Mouse (Mus musculus): ENCODE measurements around the gene Zfp280c.

Gene Zfp280c

DNA sequence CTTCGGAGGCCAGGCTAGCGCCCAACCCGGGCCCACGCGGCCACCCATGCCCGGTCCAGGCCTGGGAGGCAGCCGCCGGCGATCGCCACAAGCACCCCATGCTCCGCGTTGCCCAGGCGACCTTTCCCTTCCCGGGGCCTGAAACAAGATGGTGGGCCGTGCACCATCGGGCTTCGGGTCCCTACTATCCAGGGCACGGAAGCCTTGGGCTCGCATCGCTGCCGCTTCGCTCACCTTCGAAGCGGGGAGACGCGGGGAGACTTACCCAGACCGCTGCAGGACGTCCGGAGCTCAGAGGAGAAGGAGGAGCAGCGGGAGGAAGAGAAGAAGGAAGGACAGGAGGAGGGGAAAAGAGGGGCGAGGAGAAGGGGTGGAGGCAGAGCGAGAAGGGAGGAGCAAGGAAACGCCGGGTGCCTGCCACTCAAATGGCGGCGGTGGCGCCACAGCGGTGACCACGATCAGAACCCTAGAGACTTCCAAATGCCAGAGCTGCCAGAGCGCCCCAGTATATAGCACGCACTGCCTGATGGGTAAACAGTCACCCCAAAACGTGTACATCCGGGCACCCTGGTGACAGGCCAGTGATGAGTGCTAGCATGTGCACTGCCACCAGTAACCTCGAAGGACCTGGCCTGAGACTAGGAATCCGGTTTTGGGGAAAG lies at the start of gene Zfp280c:
Gene Zfp280c, minus strand, starts transcription at position 406 of the 662 bp plus-strand sequence.
- DNase-seq (ENCODE audit: low spot score) = peak; percentile 62

DNA sequence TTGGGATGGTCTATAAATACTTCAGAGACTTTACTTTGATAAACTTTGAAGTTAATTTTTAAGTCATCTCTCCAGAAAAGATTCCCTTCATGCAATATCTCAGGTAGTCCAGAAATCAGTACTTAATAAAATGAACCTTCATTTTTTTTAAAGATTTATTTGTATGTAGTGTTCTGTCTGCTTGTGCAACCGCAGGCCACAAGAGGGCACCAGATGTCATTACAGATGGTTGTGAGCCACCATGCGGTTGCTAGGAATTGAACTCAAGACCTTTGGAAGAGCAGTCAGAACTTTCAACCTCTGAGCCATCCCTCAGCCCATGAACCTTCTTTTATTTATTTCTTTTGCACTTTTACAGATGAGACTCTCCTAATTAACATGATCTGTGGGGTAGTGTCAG lies 42.7 kb upstream of the Zfp280c start:
- no peak for DNase-seq (ENCODE audit: low spot score)

DNA sequence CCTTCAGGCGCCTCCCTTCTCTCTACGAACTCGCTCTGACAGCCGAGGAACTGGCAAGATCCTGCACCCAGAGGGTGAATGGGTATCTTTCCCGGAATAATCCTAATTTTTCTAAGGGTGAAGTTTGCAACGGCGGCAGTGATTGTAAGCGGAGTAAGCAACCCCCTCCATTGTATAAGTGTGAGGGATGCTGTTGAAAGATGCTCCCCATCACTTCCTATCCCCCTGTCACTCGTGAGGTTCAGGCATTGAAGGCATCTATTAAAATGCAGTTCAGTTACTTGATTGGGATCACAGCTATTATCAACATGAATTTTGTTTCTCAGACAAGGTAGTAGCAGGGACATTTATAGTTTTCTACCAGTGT lies 29.7 kb upstream of the Zfp280c start:
- DNase-seq (ENCODE audit: low spot score) = no peak

DNA sequence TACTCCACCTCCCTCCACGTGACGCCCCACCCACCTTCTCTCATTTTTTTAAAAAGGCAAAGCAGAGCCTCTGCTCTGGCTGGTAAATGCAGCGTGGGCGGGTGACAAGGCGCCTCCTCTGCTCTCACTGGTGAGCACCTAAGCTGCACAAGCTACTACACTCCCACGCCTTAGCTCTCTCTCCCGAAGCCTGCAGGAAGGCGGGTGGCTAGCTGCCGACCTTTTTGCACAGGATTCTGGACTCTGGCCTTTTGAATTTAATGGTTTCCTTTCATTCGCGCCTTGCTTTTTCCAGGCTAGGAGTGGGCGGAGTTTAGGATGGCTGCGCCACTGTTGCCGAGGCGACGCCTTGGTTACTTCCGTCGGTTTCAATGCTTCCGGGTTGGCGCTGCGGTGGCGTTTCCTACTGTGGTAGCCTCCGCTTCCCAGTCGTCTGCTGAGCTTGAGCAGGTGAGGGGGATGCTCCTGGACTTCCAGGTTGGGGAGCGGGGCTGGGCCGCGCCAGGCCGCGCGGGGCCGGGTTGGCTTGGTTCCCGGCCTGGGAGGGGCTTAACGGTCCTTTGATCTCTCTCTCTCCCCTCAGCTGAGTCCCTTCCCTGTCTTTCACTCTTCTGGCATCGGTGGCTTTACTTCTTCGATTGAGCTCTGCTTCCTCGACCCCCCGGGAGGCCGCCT lies 29.2 kb upstream of the Zfp280c start, which contains the start of gene Slc25a14:
Gene Slc25a14, plus strand, starts transcription at position 35 of the 675 bp plus-strand sequence.
- peak; percentile 81 for DNase-seq (ENCODE audit: low spot score)

DNA sequence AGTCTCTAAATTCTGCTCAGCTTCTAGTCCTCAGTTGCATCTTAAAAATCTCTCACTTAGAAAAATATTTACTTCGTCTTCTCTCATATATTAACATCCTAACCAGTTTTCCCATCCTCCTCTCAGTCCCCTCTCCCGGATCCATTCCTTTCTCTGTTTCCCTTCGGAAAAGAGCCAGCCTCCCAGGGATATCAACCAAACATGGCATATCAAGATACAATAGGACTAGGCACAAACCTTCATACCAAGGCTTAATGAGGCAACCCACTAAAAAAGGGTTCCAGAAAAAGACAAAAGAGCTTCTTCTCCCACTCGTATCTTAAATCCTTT lies 28.7 kb upstream of the Zfp280c start:
- no peak for DNase-seq (ENCODE audit: low spot score)

DNA sequence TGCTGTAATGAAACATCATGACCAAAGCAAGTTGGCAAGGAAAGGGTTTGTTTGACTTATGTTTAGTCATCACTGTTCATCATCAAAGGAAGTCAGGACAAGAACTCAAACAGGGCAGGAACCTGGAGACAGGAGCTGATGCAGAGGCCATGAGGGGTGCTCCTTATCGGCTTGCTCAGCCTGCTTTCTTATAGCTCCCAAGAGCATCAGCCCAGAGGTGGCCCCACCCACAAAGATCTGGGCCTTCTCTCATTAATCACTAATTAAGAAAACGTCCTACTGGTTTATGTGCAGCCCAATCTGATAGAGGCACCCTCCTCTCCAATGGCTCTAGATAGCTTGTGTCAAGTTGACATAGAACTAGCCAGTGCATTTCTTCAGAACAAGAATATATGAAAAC lies 10.6 kb upstream of the Zfp280c start:
- DNase-seq (ENCODE audit: low spot score) = no peak

DNA sequence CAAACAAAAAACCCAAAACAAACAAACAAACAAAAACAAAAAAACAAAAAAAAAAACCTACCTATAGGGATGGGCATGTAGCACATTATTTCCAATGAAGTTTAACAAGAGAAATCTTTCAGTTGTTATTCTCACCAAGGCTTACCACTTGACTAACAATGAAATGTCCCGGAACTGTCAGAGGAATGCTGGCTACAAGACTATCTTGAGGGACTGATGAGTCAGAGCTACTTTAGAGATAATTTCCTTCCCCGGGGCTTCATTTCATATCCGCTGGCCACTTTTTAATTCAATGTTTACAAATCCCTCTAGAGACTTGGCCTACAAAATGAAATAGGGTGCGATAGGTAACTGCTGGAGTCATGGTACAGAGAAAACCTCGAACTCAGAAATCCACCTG lies 2.6 kb upstream of the Zfp280c start:
- DNase-seq (ENCODE audit: low spot score) = no peak

DNA sequence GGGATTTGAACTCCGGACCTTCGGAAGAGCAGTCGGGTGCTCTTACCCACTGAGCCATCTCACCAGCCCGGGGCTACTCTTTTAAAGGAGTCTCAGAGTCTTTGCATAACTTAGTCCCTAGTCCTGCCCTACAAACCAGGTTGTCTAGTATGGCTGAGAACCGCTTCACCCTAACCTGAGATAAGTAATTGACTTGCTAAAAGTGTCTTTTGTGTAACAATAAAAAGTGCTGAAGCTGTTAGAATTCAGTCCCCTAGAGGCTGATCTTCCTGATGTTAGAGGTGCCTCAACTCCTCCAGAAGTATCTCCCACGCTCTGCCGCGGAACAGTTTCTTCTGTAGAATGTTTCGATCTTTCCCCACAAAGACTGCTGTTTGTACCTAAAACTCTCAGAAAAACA lies 1.7 kb upstream of the Zfp280c start:
- DNase-seq (ENCODE audit: low spot score) = no peak

DNA sequence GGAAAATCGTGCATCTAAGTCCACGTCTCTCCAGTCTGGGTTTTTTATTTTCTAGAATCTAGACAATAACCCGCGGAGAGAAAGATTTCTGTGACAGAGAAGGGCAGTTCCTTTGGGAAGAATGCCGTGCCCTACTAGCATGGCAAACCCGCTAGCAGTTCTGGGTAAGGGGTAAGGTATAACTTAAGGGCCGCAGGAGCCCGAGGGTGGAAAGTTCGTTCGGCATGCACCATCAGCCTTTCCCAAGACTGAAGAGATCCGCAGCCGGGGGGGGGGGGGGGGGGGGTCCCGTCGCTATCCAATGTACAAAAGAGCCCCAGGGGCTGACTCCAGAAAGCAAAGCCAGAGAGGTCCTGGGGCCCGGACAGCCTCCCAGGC lies 594 bp downstream of the Zfp280c start:
- DNase-seq (ENCODE audit: low spot score) = peak; percentile 37

DNA sequence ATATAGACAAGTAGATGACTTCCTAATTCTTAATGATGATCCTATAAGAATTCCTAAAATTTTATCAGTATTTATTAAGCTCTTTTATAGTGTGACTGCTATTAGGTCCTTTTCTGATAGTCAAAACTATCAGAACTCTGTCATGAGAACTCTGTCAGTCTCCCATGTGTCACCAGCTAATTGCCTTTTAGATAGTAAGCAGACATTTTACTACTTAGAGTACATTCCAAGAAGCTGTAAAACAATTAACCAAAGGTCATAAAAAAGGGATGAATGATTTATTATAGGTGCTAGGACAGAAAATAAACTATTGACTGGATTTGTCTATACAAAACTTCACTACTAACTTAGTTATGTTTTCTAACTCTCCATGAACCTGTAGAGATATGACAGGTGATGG lies 11.0 kb downstream of the Zfp280c start:
- DNase-seq (ENCODE audit: low spot score) = no peak

DNA sequence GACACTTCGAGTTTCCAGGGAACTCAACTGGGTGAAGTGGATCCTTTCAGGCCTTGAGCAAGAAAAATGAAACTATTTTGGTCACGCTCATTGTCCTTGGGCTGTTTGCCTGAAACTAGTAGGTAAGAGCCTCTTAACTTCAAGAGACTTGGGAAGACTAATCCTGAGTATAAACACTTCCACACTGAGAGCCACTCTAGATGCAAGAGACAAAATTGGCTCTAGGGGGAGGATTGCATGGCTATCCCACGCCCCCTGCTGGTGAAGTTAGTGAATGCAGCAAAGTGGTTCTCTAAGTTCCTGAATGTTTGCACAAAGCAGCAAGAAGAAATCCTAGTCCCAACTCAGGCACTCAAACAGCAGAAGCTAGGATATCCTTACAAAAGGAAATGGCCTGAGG lies 62.1 kb downstream of the Zfp280c start:
- peak; percentile 82 for DNase-seq (ENCODE audit: low spot score)

DNA sequence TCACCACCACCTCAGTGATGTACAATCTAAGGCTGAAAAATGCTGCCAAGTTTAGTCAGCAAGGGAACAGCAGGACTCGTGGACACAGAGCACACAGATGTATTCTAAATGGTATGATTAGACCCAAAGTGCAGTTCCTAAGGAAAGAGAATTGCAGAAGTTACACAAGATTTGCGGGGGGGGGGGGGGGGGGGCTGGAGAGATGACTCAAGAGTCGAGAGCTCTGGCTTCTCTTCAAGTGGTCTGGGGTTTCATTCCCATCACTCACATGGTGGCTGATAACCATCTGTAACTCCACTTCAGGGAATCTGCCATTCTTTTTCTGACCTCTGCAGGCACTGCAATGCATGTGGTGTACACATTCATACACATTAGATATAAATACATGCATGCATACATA lies 67.9 kb downstream of the Zfp280c start:
- no peak for DNase-seq (ENCODE audit: low spot score)

DNA sequence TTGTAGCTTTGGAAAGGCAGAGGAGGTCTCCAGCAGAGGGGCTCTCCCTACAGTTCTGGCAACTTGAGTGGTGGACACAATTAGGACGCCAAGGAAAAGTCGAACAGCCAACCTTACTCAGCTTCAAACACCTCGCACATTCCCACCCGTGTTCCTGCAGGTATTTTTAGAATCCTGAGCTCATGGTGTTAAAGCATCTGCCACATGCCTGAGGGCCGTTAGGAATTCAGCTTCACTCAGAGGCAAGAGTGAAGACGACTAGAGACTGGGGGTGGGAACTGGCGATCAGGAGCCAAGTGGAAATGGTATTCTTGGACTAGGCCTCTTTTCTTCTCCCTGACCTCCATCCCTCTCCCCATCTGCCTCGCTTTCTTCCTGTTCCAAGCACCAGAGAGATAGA lies 68.4 kb downstream of the Zfp280c start:
- no peak for DNase-seq (ENCODE audit: low spot score)

DNA sequence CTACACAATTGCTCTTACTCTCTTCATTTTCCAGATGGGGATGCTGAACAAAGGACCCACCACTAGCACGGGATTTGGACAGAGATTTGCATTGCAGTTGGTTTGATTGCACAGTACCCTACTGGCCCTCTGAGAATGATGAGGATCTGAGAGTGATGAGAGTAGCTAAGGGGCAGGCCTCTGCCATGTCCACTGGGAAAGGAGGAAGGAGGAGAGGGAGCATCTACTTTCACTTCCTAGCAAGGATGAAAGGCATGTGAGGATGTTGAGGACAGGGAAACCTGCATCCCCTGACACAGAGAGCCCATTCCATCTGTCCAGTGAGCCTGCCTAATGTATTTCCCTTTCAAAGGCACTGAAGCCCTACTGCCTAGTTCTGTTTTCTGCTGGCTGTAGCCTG lies 69.0 kb downstream of the Zfp280c start:
- no peak for DNase-seq (ENCODE audit: low spot score)

DNA sequence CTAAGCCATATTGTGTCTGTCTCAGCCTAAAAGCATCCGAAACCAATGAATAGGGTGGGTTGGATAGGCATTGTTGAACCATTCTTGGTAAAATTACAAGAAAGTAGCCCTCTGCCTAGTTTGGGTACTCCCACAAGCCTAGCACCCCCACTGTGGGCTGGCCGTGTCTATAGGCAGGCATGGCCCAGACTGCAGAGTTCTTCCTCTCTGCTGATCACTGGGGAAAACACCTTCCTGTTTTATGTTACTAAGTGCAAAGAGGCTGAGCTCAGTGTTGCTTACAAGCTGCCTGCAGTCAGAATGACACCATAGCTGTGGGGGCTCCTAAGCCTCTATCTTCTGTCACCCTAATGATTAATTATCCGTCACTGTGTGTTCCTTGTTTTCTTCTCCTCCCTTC lies 70.8 kb downstream of the Zfp280c start:
- DNase-seq (ENCODE audit: low spot score) = no peak

DNA sequence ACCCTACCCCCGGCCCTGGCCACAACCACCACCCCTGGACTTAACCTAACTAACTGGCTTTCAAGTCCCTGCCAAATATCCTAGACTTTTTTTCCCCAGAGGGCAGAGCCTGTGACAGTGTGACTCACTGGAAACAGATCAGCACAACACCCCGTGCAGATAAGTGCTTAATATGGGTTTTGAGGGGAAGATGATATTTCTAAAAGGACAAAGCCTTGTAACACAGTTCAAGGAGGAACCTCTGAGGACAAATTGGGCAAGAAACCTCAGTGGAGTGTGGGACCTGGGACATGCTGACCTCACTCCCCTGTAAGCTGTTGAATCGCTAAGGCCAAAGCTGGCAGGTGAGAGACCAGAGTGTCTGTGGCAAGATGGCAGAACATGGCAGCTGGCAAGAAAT lies 72.7 kb downstream of the Zfp280c start:
- no peak for DNase-seq (ENCODE audit: low spot score)

DNA sequence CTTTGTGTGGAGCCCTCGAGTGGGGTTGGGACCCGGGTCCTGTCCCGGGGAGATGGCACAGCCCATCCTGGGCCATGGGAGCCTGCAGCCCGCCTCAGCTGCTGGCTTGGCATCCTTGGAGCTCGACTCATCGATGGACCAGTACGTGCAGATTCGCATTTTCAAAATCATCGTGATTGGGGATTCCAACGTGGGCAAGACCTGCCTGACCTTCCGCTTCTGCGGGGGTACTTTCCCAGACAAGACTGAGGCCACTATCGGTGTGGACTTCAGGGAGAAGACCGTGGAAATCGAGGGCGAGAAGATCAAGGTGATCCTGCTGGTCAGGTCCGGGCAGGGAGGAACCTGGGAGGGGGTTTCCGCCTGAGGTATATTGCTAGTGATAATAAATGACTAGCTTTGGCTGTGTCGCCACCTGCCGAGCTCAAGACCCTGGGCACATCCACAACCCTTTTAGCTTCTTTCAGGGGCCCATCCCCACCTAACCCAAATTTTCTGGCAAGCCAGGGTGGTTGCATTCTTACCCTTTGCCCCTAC lies 74.7 kb downstream of the Zfp280c start:
- DNase-seq (ENCODE audit: low spot score) = no peak

DNA sequence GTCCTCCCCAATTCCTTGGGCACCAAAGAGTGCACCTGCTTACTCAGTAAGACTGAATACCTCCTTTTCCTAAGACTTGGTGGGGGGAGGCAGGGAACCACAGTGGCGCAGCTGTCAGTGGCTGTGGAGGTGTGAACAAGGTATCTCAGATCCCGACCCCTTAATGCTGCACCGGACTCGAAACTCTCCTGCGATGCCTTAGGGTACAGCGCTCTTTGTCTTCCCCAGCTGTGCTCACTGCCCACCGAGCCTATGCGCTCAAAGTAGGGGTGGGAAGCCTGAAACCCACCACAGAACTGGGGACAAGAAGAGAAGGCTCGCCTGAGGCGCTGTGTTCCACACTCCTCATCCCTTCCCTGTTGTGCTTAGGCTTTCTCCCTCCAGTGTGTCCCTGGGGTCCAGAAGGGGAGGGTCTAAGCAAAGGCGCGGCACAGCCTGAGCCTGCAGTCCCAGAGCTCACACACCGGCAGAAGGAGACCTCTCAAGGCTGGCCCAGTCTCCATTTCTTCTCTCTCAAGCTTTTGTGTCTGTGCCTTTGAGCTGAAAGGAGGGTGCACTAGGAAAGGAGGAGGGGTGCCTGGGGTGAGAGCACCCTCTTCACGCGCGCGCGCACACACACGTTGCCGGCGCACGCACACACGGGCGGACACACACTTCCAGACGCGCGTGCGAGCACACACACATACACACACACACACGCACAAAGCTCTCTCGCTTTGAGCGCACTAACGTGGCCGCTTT lies 75.3 kb downstream of the Zfp280c start, which contains the start of gene Rab33a:
Gene Rab33a, plus strand, starts transcription at position 478 of the 741 bp plus-strand sequence.
- peak; percentile 40 for DNase-seq (ENCODE audit: low spot score)

DNA sequence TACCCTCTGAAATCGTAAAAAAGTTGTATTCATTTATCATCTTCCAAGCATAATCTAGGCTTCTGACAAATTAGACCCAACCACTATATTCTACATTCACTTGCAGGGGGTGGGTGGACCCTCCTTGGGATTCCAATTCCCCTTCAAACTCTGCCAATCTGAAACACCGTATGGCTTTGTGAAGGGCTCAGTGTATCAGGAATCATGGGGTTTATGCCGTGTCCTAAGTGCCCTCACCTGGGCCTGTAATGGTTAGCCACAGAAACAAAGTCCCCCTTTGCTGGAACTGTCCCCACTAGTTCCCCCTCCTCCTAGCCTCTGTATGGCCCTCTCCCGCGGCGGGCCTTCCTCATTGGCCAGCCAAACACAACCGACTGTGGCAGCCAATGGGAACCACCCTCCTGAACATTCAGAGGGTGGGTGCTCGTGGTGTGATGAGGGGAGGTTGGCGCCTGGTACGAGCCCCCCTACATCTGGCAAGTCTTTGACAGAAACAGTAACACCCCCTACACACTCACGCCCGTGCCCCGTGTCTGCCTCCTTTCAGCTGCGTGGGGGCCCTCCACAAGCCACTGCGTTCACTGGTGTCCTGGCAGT lies 76.0 kb downstream of the Zfp280c start:
- DNase-seq (ENCODE audit: low spot score) = no peak

DNA sequence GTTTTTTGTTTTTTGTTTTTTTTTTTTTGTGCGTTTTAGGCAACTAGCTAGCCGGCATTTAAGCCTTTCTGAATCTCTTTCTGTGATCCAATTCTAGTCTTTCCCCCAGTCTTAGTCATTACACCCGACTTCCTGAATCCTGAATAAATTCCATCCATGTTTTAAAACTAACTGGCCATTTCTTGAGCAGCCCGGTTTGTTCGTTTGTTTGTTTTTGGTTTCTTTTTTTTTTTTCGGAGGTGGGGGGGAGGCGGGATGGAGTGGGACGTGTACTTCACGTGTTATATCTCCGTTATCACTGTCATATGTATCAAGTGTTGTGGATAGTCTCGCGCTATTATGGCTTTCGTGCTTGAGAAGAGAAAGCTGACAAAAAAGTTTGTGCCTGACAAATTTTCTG lies 80.5 kb downstream of the Zfp280c start:
- DNase-seq (ENCODE audit: low spot score) = no peak

DNA sequence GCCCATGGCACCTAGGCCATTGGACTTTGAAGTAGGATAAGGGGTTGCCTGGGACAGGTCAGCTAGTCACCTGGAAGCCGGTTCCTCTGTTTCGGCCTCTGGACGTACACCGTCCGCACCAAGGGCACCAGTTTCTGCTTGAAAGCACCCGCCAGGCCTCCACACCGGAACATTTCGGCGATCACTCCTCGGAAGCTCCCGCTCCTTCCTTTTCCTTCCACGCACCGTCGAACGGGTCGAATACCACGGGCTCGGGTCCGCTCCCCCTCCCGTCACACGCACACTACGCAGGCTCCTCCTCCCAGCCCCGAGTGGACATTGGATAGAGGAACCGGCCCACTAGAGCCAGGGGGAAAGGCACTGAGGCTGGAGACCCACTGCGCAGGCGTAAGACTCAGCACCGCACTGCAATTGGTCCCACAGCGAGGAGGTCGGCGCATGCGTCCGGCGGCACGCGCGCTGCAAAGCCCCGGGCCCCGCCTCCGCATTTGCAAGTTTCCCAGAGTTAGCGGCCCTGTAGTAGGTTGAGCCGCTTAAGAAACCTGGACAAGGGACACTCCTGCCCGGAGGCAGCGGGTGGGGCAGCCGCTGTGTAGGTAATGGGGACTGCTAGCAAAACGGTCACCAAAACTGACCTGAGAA lies 81.0 kb downstream of the Zfp280c start, which contains the start of gene Aifm1:
Gene Aifm1, minus strand, starts transcription at position 398 of the 642 bp plus-strand sequence.
- peak; percentile 92 for DNase-seq (ENCODE audit: low spot score)

DNA sequence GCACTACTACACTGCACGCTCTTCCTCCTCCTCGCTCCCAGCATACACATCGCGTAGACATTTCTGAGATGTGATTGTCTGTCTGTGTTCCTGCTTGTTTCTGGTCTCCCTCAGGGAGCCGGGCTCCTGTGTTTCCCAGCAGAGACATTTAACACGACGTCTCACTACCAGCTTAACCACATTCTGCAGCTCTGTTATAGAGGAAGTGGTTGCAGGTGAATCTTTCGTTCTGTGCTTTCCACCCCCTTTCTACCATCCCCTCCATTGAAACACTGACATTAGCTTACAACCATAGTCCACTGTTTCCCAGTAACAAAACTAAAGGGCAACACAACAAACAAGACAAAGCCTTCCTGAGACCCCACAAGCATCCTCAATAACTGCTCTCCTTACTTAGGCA lies 100.5 kb downstream of the Zfp280c start:
- DNase-seq (ENCODE audit: low spot score) = no peak
